Mouse (Mus musculus) lung, postnatal 0 days (tissue): ENCODE measurements around the gene Nampt.

ENCODE experiments used
- CTCF ChIP-seq: IDR thresholded peaks from 2 replicates; pipeline ENCODE4 v1.5.1; 2016; ENCODE audit warnings: antibody characterized with exemption, mild to moderate bottlenecking
- EP300 ChIP-seq: IDR thresholded peaks from 2 replicates; pipeline ENCODE4 v1.6.1; 2016; ENCODE audit warnings: antibody characterized with exemption, mild to moderate bottlenecking, control low read depth

- no peak for TF ChIP-seq CTCF
- TF ChIP-seq EP300: no peak
Measured at GRCm38 (mm10) chr12:32854866-32855265, 35.5 kb downstream of the Nampt start.
